13 mouse cellular contexts compared by ENCODE assay signal in the genomic region with DNA sequence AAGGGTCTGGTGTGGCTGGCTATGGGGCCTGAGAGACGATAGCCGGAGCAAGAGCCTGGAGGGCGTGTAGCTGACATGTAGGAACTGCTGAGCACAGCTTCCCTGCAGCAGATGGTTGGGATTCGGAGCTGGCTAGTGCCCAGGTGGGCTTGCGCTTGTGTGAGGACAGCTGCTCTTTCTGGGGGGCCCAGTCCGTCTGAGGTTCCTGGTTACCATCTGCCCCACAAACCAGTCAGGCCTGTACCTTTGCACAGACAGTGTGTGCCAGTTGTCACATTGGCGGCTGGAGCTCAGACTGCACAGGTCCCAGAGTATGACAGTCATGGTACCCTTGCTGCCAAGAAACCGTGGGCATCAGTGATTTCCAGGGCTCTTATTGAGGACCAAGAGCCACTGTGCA. TPM values are rescaled to one million over a fixed set of nuclear protein-coding genes. Genes with fewer than 3 reads are reported as not detected.
DNase-seq lines count a peak whose midpoint lies in the region; ATAC-seq lines count a peak whose summit lies in the region.
"Had no signal": no experiment of that assay in that cellular context is flagged by ENCODE, and none has a peak within 500 bp of the region (broad histone marks: within the 10 kb centered on the region; RNA-seq: fewer than 3 reads in every experiment).

No protein-coding gene starts in this region.

- H3K4me3 ChIP-seq in megakaryocyte, embryonic 14.5 days (replicated peaks) = peak overlapping the region; percentile 75
- no peak overlapping the region for H3K4me3 ChIP-seq in embryonic facial prominence, embryonic 10.5 days
- H3K4me3 ChIP-seq in liver, embryonic 11.5 days (ENCODE audit: low read depth, low read length) = no peak overlapping the region

- H3K9ac ChIP-seq in liver, embryonic 11.5 days (ENCODE audit: low read depth, low read length) = peak overlapping the region; percentile 62; the same call in 1 of the 2 replicates

- WGBS in embryonic facial prominence, embryonic 10.5 days = 83% methylated on average over 8 of the region's 8 CpGs
- 82% methylated on average over 8 of the region's 8 CpGs for WGBS in liver, embryonic 11.5 days

- peak overlapping the region; percentile 52; the same call in 1 of the 2 replicates for H3K4me2 ChIP-seq in liver, embryonic 11.5 days

- DNase-seq in cerebellum, adult 18-20 months = peak; percentile 32 to 40
- DNase-seq in embryonic facial prominence, embryonic 10.5 days (ENCODE audit: low spot score) = no peak
- DNase-seq in liver, embryonic 11.5 days (ENCODE audit: low spot score) = no peak
- DNase-seq in adrenal gland, adult 18-20 months (ENCODE audit: low spot score in 2 of 2) = no peak
- DNase-seq in MN1 (ENCODE audit: low spot score) = no peak
- no peak for DNase-seq in frontal cortex, adult 2 months (ENCODE audit: extremely low spot score in 1 of 2, low spot score in 1 of 2)
- DNase-seq: adrenal gland, adult 2 months; kidney, adult 9 months; lung, postnatal 36 days had no signal

- ATAC-seq in megakaryocyte, adult 5-6 weeks (ENCODE audit: poor library complexity, severe bottlenecking) = no peak
- ATAC-seq in liver, embryonic 11.5 days (replicated peaks; ENCODE audit: low FRiP score) = no peak

- no peaks in the 10 kb centered on the region for H3K9me3 ChIP-seq in megakaryocyte, embryonic 14.5 days
- no peaks in the 10 kb centered on the region for H3K9me3 ChIP-seq in embryonic facial prominence, embryonic 10.5 days
- no peaks in the 10 kb centered on the region for H3K9me3 ChIP-seq in liver, embryonic 11.5 days (ENCODE audit: control insufficient read depth, low read length)

- H3K27me3 ChIP-seq in megakaryocyte, embryonic 14.5 days (replicated peaks) = no peaks in the 10 kb centered on the region
- no peaks in the 10 kb centered on the region; the same call in 1 of the 2 replicates for H3K27me3 ChIP-seq in embryonic facial prominence, embryonic 10.5 days (replicated peaks; ENCODE audit: low read depth, poor library complexity, severe bottlenecking)
- H3K27me3 ChIP-seq in liver, embryonic 11.5 days (replicated peaks; ENCODE audit: control insufficient read depth, insufficient read depth, low read length) = no peaks in the 10 kb centered on the region

- H3K36me3 ChIP-seq in megakaryocyte, embryonic 14.5 days (replicated peaks; ENCODE audit: low read length) = peaks cover 98% of the 10 kb centered on the region
- peaks cover 20% of the 10 kb centered on the region for H3K36me3 ChIP-seq in embryonic facial prominence, embryonic 10.5 days (replicated peaks)
- H3K36me3 ChIP-seq in liver, embryonic 11.5 days (ENCODE audit: control insufficient read depth, insufficient read depth, low read length) = peaks cover 41% of the 10 kb centered on the region

- peak overlapping the region; percentile 25; the same call in 1 of the 2 replicates for H3K27ac ChIP-seq in embryonic facial prominence, embryonic 10.5 days (replicated peaks)
- H3K27ac ChIP-seq in liver, embryonic 11.5 days (ENCODE audit: low read depth, low read length) = peak overlapping the region; percentile 97

- H3K4me1 ChIP-seq in megakaryocyte, embryonic 14.5 days = peaks cover 100% of the 10 kb centered on the region
- peaks cover 37% of the 10 kb centered on the region for H3K4me1 ChIP-seq in embryonic facial prominence, embryonic 10.5 days
- H3K4me1 ChIP-seq in liver, embryonic 11.5 days (replicated peaks; ENCODE audit: control insufficient read depth, insufficient read depth, low read length) = peaks cover 100% of the 10 kb centered on the region

RNA-seq across cellular contexts. Expression of gene Zfpm1, which starts 25.9 kb away (rescaled TPM):
- polyA plus RNA-seq in megakaryocyte, embryonic 14.5 days (2012; ENCODE audit: insufficient read depth, low replicate concordance) = 1,238 and 3,030 TPM in 2 replicates
- 4.3 and 4.5 TPM in 2 replicates for total RNA-seq in megakaryocyte, adult 5-6 weeks (2015)
- total RNA-seq in megakaryocyte, adult 5-6 weeks (2017) = 4.8 and 5.6 TPM in 2 replicates
- 1.5 and 2.0 TPM in 2 replicates for polyA plus RNA-seq in embryonic facial prominence, embryonic 10.5 days (2016; fragmentation: Nextera tagmentation; extraction: Ambion mirVana)
- 22.7 and 26.5 TPM in 2 replicates for polyA plus RNA-seq in liver, embryonic 11.5 days (2014; fragmentation: Nextera tagmentation; extraction: Ambion mirVana)
- 10 to 100 TPM; 11.8 to 14.2 TPM for total RNA-seq in adrenal gland, adult 18-20 months (2021)
- polyA plus RNA-seq in frontal cortex, adult 2 months (2012; rRNA removed) = 26.0 and 36.1 TPM in 2 replicates

RNA-seq across cellular contexts. Expression of gene Trhr2, which starts 52.7 kb away (rescaled TPM):
- 1.8 TPM in 1 of 2 replicates, not detected in the other for polyA plus RNA-seq in megakaryocyte, embryonic 14.5 days (2012; ENCODE audit: insufficient read depth, low replicate concordance)
- not detected in 2 replicates for total RNA-seq in megakaryocyte, adult 5-6 weeks (2015)
- total RNA-seq in megakaryocyte, adult 5-6 weeks (2017) = not detected in 2 replicates
- polyA plus RNA-seq in embryonic facial prominence, embryonic 10.5 days (2016; fragmentation: Nextera tagmentation; extraction: Ambion mirVana) = not detected in 2 replicates
- polyA plus RNA-seq in liver, embryonic 11.5 days (2014; fragmentation: Nextera tagmentation; extraction: Ambion mirVana) = not detected in 2 replicates
- total RNA-seq in adrenal gland, adult 18-20 months (2021) = not detected
- 4.8 TPM in 2 replicates for polyA plus RNA-seq in frontal cortex, adult 2 months (2012; rRNA removed)
- total RNA-seq: adrenal gland, adult 2 months; neutrophil, adult 5-6 weeks had no signal
- polyA plus RNA-seq: adrenal gland, adult 2 months; heart, embryonic 14.5 days had no signal

Comparison
In these comparisons a context has a peak if more than half of its experiments do, and no peak if none do; other contexts are left out.
1. DNase-seq: peak in cerebellum, adult 18-20 months (2 of 2); none in embryonic facial prominence, embryonic 10.5 days (single experiment), liver, embryonic 11.5 days (single experiment), adrenal gland, adult 18-20 months (0 of 2), MN1 (single experiment) and frontal cortex, adult 2 months (0 of 2).
2. RNA of gene Zfpm1, which starts 25.9 kb away (polyA plus RNA-seq): 1,238 to 3,030 TPM in megakaryocyte, embryonic 14.5 days; 22.7 to 26.5 TPM in liver, embryonic 11.5 days, 26.0 to 36.1 TPM in frontal cortex, adult 2 months and 1.5 to 2.0 TPM in embryonic facial prominence, embryonic 10.5 days; every median in the first group is over 10 times any median in the second.